Mouse (Mus musculus) brown adipose tissue, adult 24 weeks (tissue): ENCODE results near the gene Sval1. TPM values are rescaled to one million over a fixed set of nuclear protein-coding genes. Genes with fewer than 3 reads are reported as not detected.

Experiments
- H3K27ac ChIP-seq: fragments of 200-500 bp; replicated peaks from 2 replicates; pipeline ENCODE4 v1.5.1; 2012; ENCODE audit warnings: low read depth, mild to moderate bottlenecking, low read length
- H3K4me1 ChIP-seq: fragments of 200-500 bp; 2 replicates; pipeline ENCODE4 v1.6.1; 2012; ENCODE audit warnings: low read length, mixed read lengths; ENCODE audit not compliant: control insufficient read depth, insufficient read depth, insufficient read length
- H3K4me3 ChIP-seq: fragments of 200-500 bp; 2 replicates; pipeline ENCODE4 v1.5.1; 2012; ENCODE audit warnings: low read depth, mild to moderate bottlenecking, low read length, moderate library complexity; ENCODE audit not compliant: insufficient read depth
- polyA plus RNA-seq: library from polyadenylated mRNA; stranded (reverse); fragments of >200 nt; gene quantifications from 2 replicates; pipeline ENCODE4 v1.2.4, GENCODE M21; 2012; ENCODE audit not compliant: missing spikeins, insufficient read depth, insufficient read length

The Sval1 gene
- not detected in 2 replicates for polyA plus RNA-seq

GRCm38 (mm10) chr6:41951330-41951729, at the start of gene Sval1:
TSS of gene Sval1 (plus strand) at chr6:41951630.
- H3K4me1 ChIP-seq = no peaks in the 10 kb centered on the region
- H3K4me3 ChIP-seq = no peak within 1 kb of the TSS
- no peak within 1 kb of the TSS for H3K27ac ChIP-seq

GRCm38 (mm10) chr6:41911625-41912024, 39.8 kb upstream of the Sval1 start:
- Histone ChIP-seq H3K27ac (no peak overlapping the region), H3K4me3 (no peak overlapping the region), H3K4me1 (no peaks in the 10 kb centered on the region)

- no peaks in the 10 kb centered on the region for H3K4me1 ChIP-seq
- H3K27ac ChIP-seq = no peak overlapping the region
- H3K4me3 ChIP-seq = no peak overlapping the region
These were observed 36.5 kb upstream of the Sval1 start for GRCm38 (mm10) chr6:41914883-41915282.

GRCm38 (mm10) chr6:41967840-41968239, 16.4 kb downstream of the Sval1 start, which contains the start of gene Sval3:
TSS of gene Sval3 (plus strand) at chr6:41968140.
- H3K27ac ChIP-seq = no peak within 1 kb of the TSS
- H3K4me1 ChIP-seq = no peaks in the 10 kb centered on the region
- no peak within 1 kb of the TSS for H3K4me3 ChIP-seq

Other genes with a start within 250 kb of the Sval1 start
- gene Kel, start 247.3 kb upstream of the Sval1 start, polyA plus RNA-seq = not detected in 2 replicates
- gene Olfr459, start 176.5 kb upstream of the Sval1 start, polyA plus RNA-seq = not detected in 2 replicates
- not detected in 2 replicates for gene Pip, start 104.1 kb upstream of the Sval1 start, polyA plus RNA-seq
- gene Sval2, start 98.6 kb upstream of the Sval1 start, polyA plus RNA-seq = not detected in 2 replicates
- gene Sval3, start 16.5 kb downstream of the Sval1 start, polyA plus RNA-seq = not detected in 2 replicates
- not detected in 2 replicates for gene Sva, start 86.8 kb downstream of the Sval1 start, polyA plus RNA-seq
- gene Tas2r139, start 189.3 kb downstream of the Sval1 start, polyA plus RNA-seq = not detected in 2 replicates